Mouse (Mus musculus) midbrain, embryonic 15.5 days (tissue): Measurements from ENCODE around the gene Gpr153. TPM values are rescaled to one million over a fixed set of nuclear protein-coding genes. Genes with fewer than 3 reads are reported as not detected.

Experiments
- ATAC-seq: fragments of 200-750 bp; cut with Nextera tagmentation; replicated peaks from 2 replicates; pipeline ENCODE4 v1.8.0; 2017; ENCODE audit warnings: moderate TSS enrichment
- H3K27ac ChIP-seq: fragments of 300-500 bp; sonication (generic); 2 replicates; pipeline ENCODE4 v1.5.1; 2015; ENCODE audit warnings: mild to moderate bottlenecking, inconsistent platforms
- H3K27me3 ChIP-seq: fragments of 300-500 bp; sonication (generic); replicated peaks from 2 replicates; pipeline ENCODE4 v1.6.1; 2015; ENCODE audit warnings: inconsistent platforms
- H3K36me3 ChIP-seq: fragments of 300-500 bp; sonication (generic); replicated peaks from 2 replicates; pipeline ENCODE4 v1.6.1; 2015; ENCODE audit warnings: inconsistent platforms
- H3K4me1 ChIP-seq: fragments of 300-500 bp; sonication (generic); 2 replicates; pipeline ENCODE4 v1.6.1; 2015; ENCODE audit warnings: inconsistent platforms
- H3K4me2 ChIP-seq: fragments of 300-500 bp; sonication (generic); 2 replicates; pipeline ENCODE4 v1.6.1; 2015; ENCODE audit warnings: inconsistent platforms, mild to moderate bottlenecking, moderate library complexity
- H3K4me3 ChIP-seq: fragments of 300-500 bp; sonication (generic); 2 replicates; pipeline ENCODE4 v1.5.1; 2015; ENCODE audit warnings: mild to moderate bottlenecking, inconsistent platforms
- H3K9ac ChIP-seq: fragments of 300-500 bp; sonication (generic); 2 replicates; pipeline ENCODE4 v1.6.1; 2015; ENCODE audit warnings: mild to moderate bottlenecking, inconsistent platforms
- H3K9me3 ChIP-seq: fragments of 300-500 bp; sonication (generic); 2 replicates; pipeline ENCODE4 v1.6.1; 2016; ENCODE audit warnings: inconsistent platforms
- WGBS: fragments of 180-500 bp; shearing (Covaris S2); methylation state at CpG from one replicate; pipeline ENCODE4 v1.1.7; 2015; ENCODE audit warnings: mixed read lengths; 5-methylcytosine and 5-hydroxymethylcytosine counted together
- polyA plus RNA-seq: library from polyadenylated mRNA; unstranded; fragments of >200 nt; fragmentation: Nextera tagmentation; extraction: Ambion mirVana; gene quantifications from 2 replicates; pipeline ENCODE4 v1.2.1, GENCODE M21; 2015

Gpr153 gene
- polyA plus RNA-seq, 1 experiment from 2014 or later, result 15.6 TPM

DNA sequence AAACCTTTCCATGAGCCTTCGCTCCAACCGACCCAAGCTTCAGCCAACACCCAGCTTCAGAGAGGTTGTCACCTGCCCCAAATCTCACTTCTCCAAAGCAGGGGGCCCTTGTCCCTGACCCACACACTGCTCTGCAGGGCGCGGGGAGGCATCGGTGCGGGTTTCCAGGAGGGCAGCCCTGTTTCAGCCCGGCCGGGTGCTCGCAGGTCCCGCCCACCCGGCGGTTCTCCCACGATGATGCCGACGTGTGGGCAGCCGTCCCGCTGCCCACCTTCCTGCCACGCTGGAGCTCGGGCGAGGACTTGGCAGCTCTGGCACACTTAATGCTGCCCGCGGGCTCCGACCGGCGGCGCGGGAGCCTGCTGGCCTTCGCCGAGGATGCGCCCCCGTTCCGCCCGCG is 8.7 kb downstream of the Gpr153 start:
- peak; percentile 12 for ATAC-seq
- Histone ChIP-seq H3K4me2 (peak overlapping the region; percentile 51), H3K27ac (no peak overlapping the region), H3K4me3 (peak overlapping the region; percentile 27), H3K27me3 (peaks cover 87% of the 10 kb centered on the region), H3K9ac (no peak overlapping the region; the same call in 1 of the 2 replicates), H3K9me3 (no peaks in the 10 kb centered on the region), H3K36me3 (no peaks in the 10 kb centered on the region), H3K4me1 (peaks cover 30% of the 10 kb centered on the region)
- WGBS, result 16% methylated on average over 33 of the region's 34 CpGs

GRCm38 (mm10) chr4:152283186-152283950 is 9.3 kb downstream of the Gpr153 start:
- ATAC-seq, result peak; percentile 73
- H3K4me1 ChIP-seq, result peaks cover 36% of the 10 kb centered on the region
- H3K27me3 ChIP-seq, result peaks cover 94% of the 10 kb centered on the region
- peak overlapping the region; percentile 24; the same call in 1 of the 2 replicates for H3K9ac ChIP-seq
- H3K4me3 ChIP-seq, result peak overlapping the region; percentile 27
- H3K27ac ChIP-seq, result no peak overlapping the region
- H3K9me3 ChIP-seq, result no peaks in the 10 kb centered on the region
- no peaks in the 10 kb centered on the region for H3K36me3 ChIP-seq
- 5% methylated on average over 70 of the region's 70 CpGs for WGBS
- peak overlapping the region; percentile 51 for H3K4me2 ChIP-seq

- H3K9me3 ChIP-seq, result no peaks in the 10 kb centered on the region
- H3K9ac ChIP-seq, result no peak overlapping the region
- peaks cover 46% of the 10 kb centered on the region for H3K4me1 ChIP-seq
- no peak overlapping the region for H3K27ac ChIP-seq
- peaks cover 90% of the 10 kb centered on the region for H3K27me3 ChIP-seq
- 4% methylated on average over 10 of the region's 10 CpGs for WGBS
- H3K4me2 ChIP-seq, result no peak overlapping the region
- H3K36me3 ChIP-seq, result no peaks in the 10 kb centered on the region
- no peak for ATAC-seq
- no peak overlapping the region for H3K4me3 ChIP-seq
Measured at GRCm38 (mm10) chr4:152285505-152285904, 11.5 kb downstream of the Gpr153 start.

- H3K27me3 ChIP-seq, result peaks cover 90% of the 10 kb centered on the region
- H3K4me1 ChIP-seq, result peaks cover 52% of the 10 kb centered on the region
Measured at GRCm38 (mm10) chr4:152286183-152286582, 12.2 kb downstream of the Gpr153 start.

GRCm38 (mm10) chr4:152286887-152287286 is 12.9 kb downstream of the Gpr153 start:
- Histone ChIP-seq H3K9me3 (no peaks in the 10 kb centered on the region), H3K36me3 (no peaks in the 10 kb centered on the region), H3K4me2 (peak overlapping the region; percentile 80), H3K27me3 (peaks cover 90% of the 10 kb centered on the region), H3K27ac (no peak overlapping the region), H3K4me3 (peak overlapping the region; percentile 39), H3K4me1 (peaks cover 58% of the 10 kb centered on the region), H3K9ac (peak overlapping the region; percentile 12; the same call in 1 of the 2 replicates)
- ATAC-seq, result no peak
- WGBS, result 4% methylated on average over 25 of the region's 26 CpGs

More at GRCm38 (mm10) chr4:152286183-152286582, 12.2 kb downstream of the Gpr153 start:
- H3K36me3 ChIP-seq, result no peaks in the 10 kb centered on the region
- no peaks in the 10 kb centered on the region for H3K9me3 ChIP-seq
- H3K9ac ChIP-seq, result peak overlapping the region; percentile 46
- WGBS, result 2% methylated on average over 32 of the region's 32 CpGs
- H3K4me2 ChIP-seq, result peak overlapping the region; percentile 80
- H3K27ac ChIP-seq, result no peak overlapping the region
- peak overlapping the region; percentile 39 for H3K4me3 ChIP-seq
- peak; percentile 31 for ATAC-seq

GRCm38 (mm10) chr4:152287317-152288120 is 13.5 kb downstream of the Gpr153 start:
- H3K4me1 ChIP-seq, result peaks cover 64% of the 10 kb centered on the region
- no peak for ATAC-seq
- H3K27me3 ChIP-seq, result peaks cover 90% of the 10 kb centered on the region
- H3K9me3 ChIP-seq, result no peaks in the 10 kb centered on the region
- 13% methylated on average over 19 of the region's 19 CpGs for WGBS
- no peak overlapping the region for H3K27ac ChIP-seq
- no peaks in the 10 kb centered on the region for H3K36me3 ChIP-seq
- H3K9ac ChIP-seq, result no peak overlapping the region
- H3K4me3 ChIP-seq, result no peak overlapping the region
- H3K4me2 ChIP-seq, result peak overlapping the region; percentile 80; the same call in 1 of the 2 replicates

DNA sequence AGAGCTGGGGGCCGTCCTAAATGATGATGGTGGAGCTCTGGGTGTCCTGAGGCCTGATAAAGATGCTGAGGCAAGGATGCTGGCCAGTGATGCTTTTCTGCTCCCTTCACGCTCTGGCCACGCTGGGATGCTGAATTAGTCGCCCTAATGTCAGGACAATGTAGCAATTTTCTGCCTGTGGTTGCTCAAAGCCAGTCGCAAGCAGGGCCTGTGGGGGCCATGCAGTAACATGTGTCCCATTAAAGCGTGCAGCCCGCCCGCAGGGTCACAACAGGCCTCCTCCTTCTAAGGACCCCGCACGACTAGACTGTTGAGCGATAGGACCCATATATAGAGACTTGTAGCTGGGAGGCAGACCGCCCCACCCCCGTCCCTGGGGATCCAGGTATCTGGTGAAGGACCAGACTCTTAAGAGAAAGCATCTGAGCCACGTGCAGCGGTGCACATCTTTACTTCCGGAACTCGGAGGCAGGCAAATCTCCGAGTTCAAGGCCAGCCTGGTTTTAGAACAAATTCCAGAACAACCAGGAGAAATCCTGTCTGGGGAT is 14.4 kb downstream of the Gpr153 start:
- H3K4me1 ChIP-seq, result peaks cover 59% of the 10 kb centered on the region

GRCm38 (mm10) chr4:152290385-152290784 is 16.4 kb downstream of the Gpr153 start:
- ATAC-seq, result no peak
- Histone ChIP-seq H3K27me3 (peaks cover 87% of the 10 kb centered on the region), H3K4me1 (peaks cover 58% of the 10 kb centered on the region), H3K4me2 (peak overlapping the region; percentile 59), H3K27ac (no peak overlapping the region), H3K9me3 (no peaks in the 10 kb centered on the region), H3K4me3 (peak overlapping the region; percentile 30), H3K36me3 (no peaks in the 10 kb centered on the region), H3K9ac (peak overlapping the region; percentile 26)
- under 1% methylated on average over 39 of the region's 39 CpGs for WGBS

More for the DNA sequence above, 14.4 kb downstream of the Gpr153 start:
- peaks cover 87% of the 10 kb centered on the region for H3K27me3 ChIP-seq
- H3K36me3 ChIP-seq, result no peaks in the 10 kb centered on the region
- no peak overlapping the region for H3K27ac ChIP-seq
- H3K4me2 ChIP-seq, result no peak overlapping the region
- H3K9ac ChIP-seq, result no peak overlapping the region
- H3K4me3 ChIP-seq, result no peak overlapping the region
- no peak for ATAC-seq
- 22% methylated on average over 18 of the region's 18 CpGs for WGBS
- H3K9me3 ChIP-seq, result no peaks in the 10 kb centered on the region

DNA sequence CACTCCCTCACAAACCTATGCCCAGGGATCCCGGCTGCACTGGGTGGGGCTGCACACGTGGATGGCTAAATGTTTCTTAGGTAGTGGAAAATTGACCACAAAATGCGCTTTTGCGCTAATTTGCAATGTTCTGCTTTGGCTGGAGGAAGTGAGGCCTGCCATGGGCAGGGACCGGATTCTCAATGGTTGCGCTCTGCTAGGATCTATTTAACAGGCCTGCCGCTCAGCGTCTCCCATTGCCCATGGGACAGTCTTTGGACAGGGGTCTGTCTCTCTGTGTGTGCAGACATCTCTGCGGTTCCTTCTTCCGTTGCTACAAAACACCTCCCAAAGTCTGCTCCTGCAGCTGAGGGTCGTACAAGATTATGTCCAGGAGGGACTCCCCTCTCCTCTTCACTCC is 17.0 kb downstream of the Gpr153 start:
- no peak overlapping the region for H3K27ac ChIP-seq
- peak overlapping the region; percentile 59 for H3K4me2 ChIP-seq
- peaks cover 87% of the 10 kb centered on the region for H3K27me3 ChIP-seq
- WGBS, result 8% methylated on average over 11 of the region's 11 CpGs
- no peak for ATAC-seq
- H3K9me3 ChIP-seq, result no peaks in the 10 kb centered on the region
- H3K4me3 ChIP-seq, result no peak overlapping the region
- H3K36me3 ChIP-seq, result no peaks in the 10 kb centered on the region
- H3K9ac ChIP-seq, result peak overlapping the region; percentile 26; the same call in 1 of the 2 replicates
- H3K4me1 ChIP-seq, result peaks cover 56% of the 10 kb centered on the region

GRCm38 (mm10) chr4:152291562-152291961 is 17.5 kb downstream of the Gpr153 start, which contains the start of gene Hes3:
Gene Hes3 (minus strand): TSS chr4:152291662.
- no peak for ATAC-seq
- H3K27ac ChIP-seq, result no peak within 1 kb of the TSS
- 16% methylated on average over 6 of the region's 6 CpGs for WGBS

GRCm38 (mm10) chr4:152292102-152292765 is 18.2 kb downstream of the Gpr153 start:
- ATAC-seq, result no peak
- Histone ChIP-seq H3K9me3 (no peaks in the 10 kb centered on the region), H3K36me3 (no peaks in the 10 kb centered on the region), H3K4me2 (no peak overlapping the region), H3K27me3 (peaks cover 75% of the 10 kb centered on the region), H3K4me3 (no peak overlapping the region), H3K4me1 (peaks cover 47% of the 10 kb centered on the region), H3K9ac (no peak overlapping the region), H3K27ac (no peak overlapping the region)
- WGBS, result 8% methylated on average over 12 of the region's 12 CpGs

More at GRCm38 (mm10) chr4:152291562-152291961, 17.5 kb downstream of the Gpr153 start, which contains the start of gene Hes3:
- Histone ChIP-seq H3K4me2 (peak within 1 kb of the TSS; percentile 59), H3K27me3 (peaks cover 82% of the 10 kb centered on the region), H3K36me3 (no peaks in the 10 kb centered on the region), H3K4me3 (peak within 1 kb of the TSS; percentile 30), H3K9me3 (no peaks in the 10 kb centered on the region), H3K4me1 (peaks cover 53% of the 10 kb centered on the region), H3K9ac (peak within 1 kb of the TSS; percentile 26)
